Comparison of ENCODE assay signal across 14 mouse cellular contexts in genomic region chr17:49205564-49205963, GRCm38 (mm10).
DNase-seq lines count a peak whose midpoint lies in the region; ATAC-seq and TF ChIP-seq lines count a peak whose summit lies in the region.
"Had no signal": no experiment of that assay in that cellular context is flagged by ENCODE, and none has a peak within 500 bp of the region (broad histone marks: within the 10 kb centered on the region; RNA-seq: fewer than 3 reads in every experiment).

No protein-coding gene starts in this region.

- peak overlapping the region; percentile 36; the same call in 1 of the 2 replicates for H3K27ac ChIP-seq in heart, embryonic 10.5 days
- H3K27ac ChIP-seq in lung, embryonic 15.5 days = no peak overlapping the region
- no peak overlapping the region for H3K27ac ChIP-seq in hindbrain, embryonic 15.5 days (replicated peaks)
- no peak overlapping the region for H3K27ac ChIP-seq in midbrain, postnatal 0 days (ENCODE audit: low read depth, low read length)
- H3K27ac ChIP-seq: limb, embryonic 13.5 days; midbrain, embryonic 12.5 days had no signal

- no peak overlapping the region for H3K4me3 ChIP-seq in heart, embryonic 10.5 days
- H3K4me3 ChIP-seq in lung, embryonic 15.5 days = no peak overlapping the region
- no peak overlapping the region for H3K4me3 ChIP-seq in hindbrain, embryonic 15.5 days
- H3K4me3 ChIP-seq in midbrain, postnatal 0 days (ENCODE audit: low read depth, low read length) = no peak overlapping the region
- H3K4me3 ChIP-seq: limb, embryonic 13.5 days; midbrain, embryonic 12.5 days had no signal

- no peak for TF ChIP-seq CTCF in midbrain, postnatal 0 days (IDR thresholded peaks at IDR 0.05)

- H3K4me2 ChIP-seq in lung, embryonic 15.5 days = no peak overlapping the region
- H3K4me2 ChIP-seq in hindbrain, embryonic 15.5 days = no peak overlapping the region
- no peak overlapping the region for H3K4me2 ChIP-seq in midbrain, postnatal 0 days (ENCODE audit: low read depth, low read length, poor library complexity, severe bottlenecking)
- H3K4me2 ChIP-seq: heart, embryonic 11.5 days; limb, embryonic 13.5 days; midbrain, embryonic 12.5 days had no signal

- DNase-seq in heart, embryonic 10.5 days (ENCODE audit: low spot score) = no peak
- DNase-seq in heart, adult 8-10 months (ENCODE audit: low spot score) = no peak
- DNase-seq in lung, postnatal 25 days (ENCODE audit: low spot score) = no peak
- DNase-seq in midbrain, postnatal 0 days (ENCODE audit: low spot score) = no peak
- DNase-seq in urinary bladder, adult 2 months (ENCODE audit: low spot score) = no peak
- DNase-seq in gastrocnemius, postnatal 14 days = no peak
- DNase-seq: adrenal gland, adult 8-10 months; heart, postnatal 36 days had no signal

- no peaks in the 10 kb centered on the region for H3K36me3 ChIP-seq in heart, embryonic 10.5 days
- no peaks in the 10 kb centered on the region for H3K36me3 ChIP-seq in lung, embryonic 15.5 days
- no peaks in the 10 kb centered on the region for H3K36me3 ChIP-seq in hindbrain, embryonic 15.5 days
- H3K36me3 ChIP-seq in midbrain, postnatal 0 days (ENCODE audit: insufficient read depth, low read length) = no peaks in the 10 kb centered on the region
- H3K36me3 ChIP-seq: G1E; limb, embryonic 13.5 days; midbrain, embryonic 12.5 days had no signal

- H3K27me3 ChIP-seq in heart, embryonic 10.5 days (ENCODE audit: insufficient read depth, poor library complexity, severe bottlenecking) = peaks cover 4% of the 10 kb centered on the region; the same call in 1 of the 2 replicates
- no peaks in the 10 kb centered on the region for H3K27me3 ChIP-seq in lung, embryonic 15.5 days
- H3K27me3 ChIP-seq in hindbrain, embryonic 15.5 days = no peaks in the 10 kb centered on the region
- no peaks in the 10 kb centered on the region for H3K27me3 ChIP-seq in midbrain, postnatal 0 days (ENCODE audit: insufficient read depth, low read length)
- H3K27me3 ChIP-seq: limb, embryonic 13.5 days; midbrain, embryonic 12.5 days had no signal

- intact Hi-C loops in gastrocnemius, postnatal 14 days (cut with DNase I; ENCODE audit: low total_unique reads) = no loop called here

- no peak overlapping the region for H3K9ac ChIP-seq in lung, embryonic 15.5 days
- no peak overlapping the region for H3K9ac ChIP-seq in hindbrain, embryonic 15.5 days
- H3K9ac ChIP-seq in midbrain, postnatal 0 days (replicated peaks; ENCODE audit: low read length, poor library complexity, severe bottlenecking) = no peak overlapping the region
- H3K9ac ChIP-seq: limb, embryonic 13.5 days; midbrain, embryonic 12.5 days had no signal

- peaks cover 10% of the 10 kb centered on the region for H3K4me1 ChIP-seq in heart, embryonic 10.5 days
- H3K4me1 ChIP-seq in lung, embryonic 15.5 days = no peaks in the 10 kb centered on the region; the same call in 1 of the 2 replicates
- H3K4me1 ChIP-seq in hindbrain, embryonic 15.5 days (replicated peaks) = peaks cover 16% of the 10 kb centered on the region
- no peaks in the 10 kb centered on the region for H3K4me1 ChIP-seq in midbrain, postnatal 0 days (ENCODE audit: insufficient read depth, low read length)

- H3K9me3 ChIP-seq in heart, embryonic 10.5 days = no peaks in the 10 kb centered on the region
- no peaks in the 10 kb centered on the region for H3K9me3 ChIP-seq in lung, embryonic 15.5 days
- no peaks in the 10 kb centered on the region for H3K9me3 ChIP-seq in hindbrain, embryonic 15.5 days
- 0 out of 2 replicates have a peak, but pooled peaks cover 1% of the 10 kb centered on the region for H3K9me3 ChIP-seq in midbrain, postnatal 0 days (ENCODE audit: low read length)

- WGBS in heart, embryonic 10.5 days = 81% methylated on average over 1 of the region's 1 CpGs
- 26% methylated on average over 1 of the region's 1 CpGs for WGBS in lung, embryonic 15.5 days
- 78% methylated on average over 1 of the region's 1 CpGs for WGBS in hindbrain, embryonic 15.5 days
- 43% methylated on average over 1 of the region's 1 CpGs for WGBS in midbrain, postnatal 0 days

- ATAC-seq in lung, embryonic 15.5 days (ENCODE audit: borderline replicate concordance, extremely low read depth, low FRiP score, low TSS enrichment) = peak; percentile 20; the same call in 1 of the 2 replicates
- peak; percentile 36 for ATAC-seq in hindbrain, embryonic 15.5 days (ENCODE audit: low FRiP score, low read depth)
- ATAC-seq in midbrain, postnatal 0 days (ENCODE audit: low FRiP score) = 0 out of 2 replicates have a peak, but pooled peaks have one; percentile 14
